Mouse (Mus musculus) left cerebral cortex, adult 2 months (tissue): ENCODE measurements around the gene Rnf41. TPM values are rescaled to one million over a fixed set of nuclear protein-coding genes. Genes with fewer than 3 reads are reported as not detected.

Experiments
- DNase-seq, 2 experiments: peaks; one replicate each; pipeline ENCODE4 v3.0.0; 2021 to 2022; ENCODE audit warnings: low spot score in 2 of 2, mixed read lengths in 1 of 2; ENCODE audit errors: extremely low spot score in 1 of 2
- H3K27ac ChIP-seq: fragments of 200-600 bp; 2 replicates; pipeline ENCODE4 v1.8.1; 2022
- H3K4me3 ChIP-seq: fragments of 200-600 bp; 2 replicates; pipeline ENCODE4 v1.8.1; 2022
- CTCF ChIP-seq: fragments of 200-600 bp; IDR thresholded peaks from 2 replicates; pipeline ENCODE4 v1.8.1; 2022; ENCODE audit warnings: antibody characterized with exemption, mild to moderate bottlenecking, moderate library complexity
- intact Hi-C: fragments of 180-260 bp; cut with DNase I; formaldehyde crosslinking; loops from one replicate; pipeline ENCODE4 v1.15.1; 2025
- long read RNA-seq, 2 experiments: library from polyadenylated mRNA; stranded (forward); transcript quantifications; one replicate each; pipeline ENCODE4 v2.0.0; 2021; ENCODE audit warnings: borderline mapping rate in 2 of 2
- total RNA-seq, 2 experiments: library from RNA; stranded (reverse); gene quantifications; 2 replicates each; pipeline ENCODE4 v1.2.3; 2021

Gene Rnf41
- 10 to 100 TPM; 74.0 to 76.6 TPM for total RNA-seq
- long read RNA-seq, experiment 1, transcript Rnf41-203 (6 exons, 1,984 nt) = minor isoform, 5 of 40 reads
- long read RNA-seq, experiment 1, transcript Rnf41-201 (7 exons, 3,144 nt) = major isoform, 16 of 40 reads
- long read RNA-seq, experiment 1, partial matches to known transcripts = 18 of 40 reads
- long read RNA-seq, experiment 1, other reads (novel, unspliced or antisense) = 0 of 40 reads
- long read RNA-seq, experiment 2, transcript Rnf41-201 (7 exons, 3,144 nt) = major isoform, 10 of 22 reads
- long read RNA-seq, experiment 2, partial matches to known transcripts = 1 of 22 reads
- long read RNA-seq, experiment 2, other reads (novel, unspliced or antisense) = 11 of 22 reads

- intact Hi-C loops = no loop called here
- no peak for TF ChIP-seq CTCF
- DNase-seq = peak; percentile 94 to 96
- Histone ChIP-seq H3K27ac (peak within 1 kb of the TSS; percentile 95), H3K4me3 (peak within 1 kb of the TSS; percentile 91)
Observed at GRCm38 (mm10) chr10:128411211-128412054, at the start of gene Rnf41, which contains the start of gene Nabp2. TSS of gene Rnf41 (plus strand) at chr10:128411657. TSS of gene Nabp2 (minus strand) at chr10:128411492.

GRCm38 (mm10) chr10:128361836-128362235 is 49.6 kb upstream of the Rnf41 start:
- intact Hi-C loops = no loop called here
- no peak overlapping the region for H3K4me3 ChIP-seq
- DNase-seq = no peak
- no peak for TF ChIP-seq CTCF
- H3K27ac ChIP-seq = no peak overlapping the region

- H3K4me3 ChIP-seq = no peak overlapping the region
- no peak overlapping the region; the same call in 1 of the 2 replicates for H3K27ac ChIP-seq
- peak; percentile 63 for TF ChIP-seq CTCF
- no peak for DNase-seq
- intact Hi-C loops = no loop called here
Observed at GRCm38 (mm10) chr10:128362568-128362967, 48.9 kb upstream of the Rnf41 start.

GRCm38 (mm10) chr10:128367899-128368401 is 43.5 kb upstream of the Rnf41 start:
- TF ChIP-seq CTCF = no peak
- intact Hi-C loops = loop anchor here (2.0 kb wide), 2 partner anchors 29 to 41 kb away; no protein-coding TSS in a partner anchor
- Histone ChIP-seq H3K27ac (peak overlapping the region; percentile 87), H3K4me3 (peak overlapping the region; percentile 80)
- no peak for DNase-seq

GRCm38 (mm10) chr10:128368402-128369217 is 42.8 kb upstream of the Rnf41 start, which contains the start of gene Coq10a:
TSS of gene Coq10a (minus strand) at chr10:128368997.
- peak within 1 kb of the TSS; percentile 80 for H3K4me3 ChIP-seq
- peak within 1 kb of the TSS; percentile 89 for H3K27ac ChIP-seq
- intact Hi-C loops = loop anchor here (2.0 kb wide), 2 partner anchors 30 to 40 kb away; no protein-coding TSS in a partner anchor
- no peak for TF ChIP-seq CTCF
- peak; percentile 91 for DNase-seq

- Histone ChIP-seq H3K4me3 (peak overlapping the region; percentile 80), H3K27ac (peak overlapping the region; percentile 89)
- TF ChIP-seq CTCF = no peak; the same call in 1 of the 2 replicates
- intact Hi-C loops = loop anchor here (2.0 kb wide), 2 partner anchors 30 to 40 kb away; no protein-coding TSS in a partner anchor
- DNase-seq = no peak
Observed at GRCm38 (mm10) chr10:128369218-128369543, 42.3 kb upstream of the Rnf41 start.

GRCm38 (mm10) chr10:128369599-128369998 is 41.9 kb upstream of the Rnf41 start:
- H3K27ac ChIP-seq = peak overlapping the region; percentile 89
- intact Hi-C loops = loop anchor here (2.0 kb wide), 2 partner anchors 31 to 39 kb away; no protein-coding TSS in a partner anchor
- no peak for DNase-seq
- no peak for TF ChIP-seq CTCF
- peak overlapping the region; percentile 80; the same call in 1 of the 2 replicates for H3K4me3 ChIP-seq

- Histone ChIP-seq H3K4me3 (no peak overlapping the region), H3K27ac (peak overlapping the region; percentile 32; the same call in 1 of the 2 replicates)
- intact Hi-C loops = no loop called here
- DNase-seq = no peak
- no peak for TF ChIP-seq CTCF
Observed at GRCm38 (mm10) chr10:128370021-128370420, 41.4 kb upstream of the Rnf41 start.

GRCm38 (mm10) chr10:128370601-128371000 is 40.9 kb upstream of the Rnf41 start:
- Histone ChIP-seq H3K27ac (no peak overlapping the region), H3K4me3 (no peak overlapping the region)
- no peak for DNase-seq
- TF ChIP-seq CTCF = no peak
- intact Hi-C loops = no loop called here

- no peak for DNase-seq
- intact Hi-C loops = no loop called here
- Histone ChIP-seq H3K4me3 (no peak overlapping the region), H3K27ac (no peak overlapping the region)
- TF ChIP-seq CTCF = peak; percentile 36
Observed at GRCm38 (mm10) chr10:128372142-128372541, 39.3 kb upstream of the Rnf41 start.
